Mouse (Mus musculus): Measurements from ENCODE around the gene Myct1.

DNA sequence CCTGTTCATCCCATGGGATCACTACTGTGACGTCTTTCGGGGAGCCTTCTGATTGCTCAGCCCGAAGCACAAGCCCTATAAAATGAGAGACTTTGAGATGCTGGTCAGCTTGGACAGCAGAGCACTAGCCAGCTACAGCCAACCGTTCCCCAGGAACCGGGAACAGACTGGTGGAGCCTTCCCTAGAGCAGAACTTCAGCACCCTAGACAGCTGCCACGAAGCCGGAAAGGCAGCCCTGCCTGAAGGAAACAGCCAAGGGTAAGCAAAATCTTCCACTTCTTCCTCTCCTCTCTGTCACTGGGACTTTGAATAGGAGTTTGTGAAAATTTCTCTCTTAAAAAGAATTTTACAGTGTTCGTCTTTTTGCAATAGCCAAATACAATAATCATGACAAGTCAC is 45.5 kb downstream of the Myct1 start, which contains the start of gene Vip:
- TF ChIP-seq CTCF (IDR thresholded peaks at IDR 0.05; ENCODE audit: borderline replicate concordance, insufficient read depth, low read depth, low read length) (no peak), POLR2A (IDR thresholded peaks at IDR 0.05; ENCODE audit: borderline replicate concordance, insufficient read depth, low read length) (no peak)
